Mouse (Mus musculus) embryonic facial prominence, embryonic 15.5 days (tissue): ENCODE results near the gene Mindy4. TPM values are rescaled to one million over a fixed set of nuclear protein-coding genes. Genes with fewer than 3 reads are reported as not detected.

ENCODE experiments used
- ATAC-seq: fragments of 200-750 bp; cut with Nextera tagmentation; 2 replicates; pipeline ENCODE4 v1.8.0; 2017; ENCODE audit warnings: low read depth, moderate TSS enrichment; ENCODE audit not compliant: insufficient number of reproducible peaks, low FRiP score, low TSS enrichment
- H3K27ac ChIP-seq: fragments of 300-500 bp; sonication (generic); replicated peaks from 2 replicates; pipeline ENCODE4 v1.5.1; 2015; ENCODE audit warnings: mild to moderate bottlenecking, inconsistent platforms
- H3K27me3 ChIP-seq: fragments of 300-500 bp; sonication (generic); 2 replicates; pipeline ENCODE4 v1.6.1; 2015; ENCODE audit warnings: inconsistent platforms
- H3K36me3 ChIP-seq: fragments of 300-500 bp; sonication (generic); 2 replicates; pipeline ENCODE4 v1.6.1; 2015; ENCODE audit warnings: mild to moderate bottlenecking, inconsistent platforms
- H3K4me1 ChIP-seq: fragments of 300-500 bp; sonication (generic); 2 replicates; pipeline ENCODE4 v1.6.1; 2015; ENCODE audit warnings: inconsistent platforms
- H3K4me2 ChIP-seq: fragments of 300-500 bp; sonication (generic); replicated peaks from 2 replicates; pipeline ENCODE4 v1.6.1; 2015; ENCODE audit warnings: mild to moderate bottlenecking, inconsistent platforms
- H3K4me3 ChIP-seq: fragments of 300-500 bp; sonication (generic); replicated peaks from 2 replicates; pipeline ENCODE4 v1.5.1; 2015; ENCODE audit warnings: mild to moderate bottlenecking, inconsistent platforms
- H3K9ac ChIP-seq: fragments of 300-500 bp; sonication (generic); 2 replicates; pipeline ENCODE4 v1.6.1; 2015; ENCODE audit warnings: inconsistent platforms
- H3K9me3 ChIP-seq: fragments of 300-500 bp; sonication (generic); replicated peaks from 2 replicates; pipeline ENCODE4 v1.6.1; 2016; ENCODE audit warnings: inconsistent platforms
- WGBS: fragments of 180-500 bp; shearing (Covaris S2); methylation state at CpG from one replicate; pipeline ENCODE4 v1.1.7; 2015; 5-methylcytosine and 5-hydroxymethylcytosine counted together
- polyA plus RNA-seq: library from polyadenylated mRNA; unstranded; fragments of >200 nt; fragmentation: Nextera tagmentation; extraction: Ambion mirVana; gene quantifications from 2 replicates; pipeline ENCODE4 v1.2.1, GENCODE M21; 2015

Mindy4 gene
- polyA plus RNA-seq, 1 experiment from 2014 or later = 21.4 TPM

DNA sequence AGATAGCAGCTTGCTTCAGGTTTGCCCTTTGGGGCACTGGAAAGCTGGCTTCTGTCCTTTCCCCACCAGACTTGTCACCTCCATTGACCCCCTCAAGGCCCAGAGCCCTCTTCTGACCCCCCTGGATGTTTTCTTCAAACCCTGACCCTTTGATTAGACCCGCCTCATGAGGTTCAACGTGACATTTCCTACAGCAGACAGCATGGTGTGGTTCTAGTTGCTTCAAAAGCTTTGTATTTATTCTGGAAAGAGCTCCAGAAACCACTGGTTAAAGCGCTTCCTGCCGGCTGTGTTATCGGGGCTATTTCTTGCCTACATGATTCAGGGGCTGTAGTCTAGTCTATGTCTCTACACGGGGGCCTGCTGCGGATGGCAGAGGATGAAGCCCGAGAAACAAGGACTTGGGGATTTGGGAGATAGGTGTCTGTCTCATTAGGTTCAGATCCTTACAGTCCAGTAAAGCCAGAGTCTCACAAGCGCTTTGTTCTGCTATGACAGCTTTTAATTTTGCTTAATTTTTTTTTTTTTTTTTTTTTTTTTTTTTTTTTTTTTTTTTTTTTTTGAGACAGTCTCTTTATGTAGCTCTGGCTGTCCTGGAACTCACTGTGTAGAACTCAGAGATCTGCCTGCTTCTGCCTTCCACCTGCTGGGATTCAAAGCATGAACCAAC lies 37.5 kb downstream of the Mindy4 start:
- 0 out of 2 replicates have a peak, but pooled peaks cover 15% of the 10 kb centered on the region for H3K36me3 ChIP-seq
- H3K27me3 ChIP-seq = no peaks in the 10 kb centered on the region
- H3K4me1 ChIP-seq = peaks cover 7% of the 10 kb centered on the region
- WGBS = 85% methylated on average over 9 of the region's 9 CpGs
- no peak overlapping the region for H3K27ac ChIP-seq
- no peak overlapping the region for H3K9ac ChIP-seq
- no peaks in the 10 kb centered on the region for H3K9me3 ChIP-seq
- no peak overlapping the region for H3K4me2 ChIP-seq
- H3K4me3 ChIP-seq = no peak overlapping the region
- no peak for ATAC-seq

DNA sequence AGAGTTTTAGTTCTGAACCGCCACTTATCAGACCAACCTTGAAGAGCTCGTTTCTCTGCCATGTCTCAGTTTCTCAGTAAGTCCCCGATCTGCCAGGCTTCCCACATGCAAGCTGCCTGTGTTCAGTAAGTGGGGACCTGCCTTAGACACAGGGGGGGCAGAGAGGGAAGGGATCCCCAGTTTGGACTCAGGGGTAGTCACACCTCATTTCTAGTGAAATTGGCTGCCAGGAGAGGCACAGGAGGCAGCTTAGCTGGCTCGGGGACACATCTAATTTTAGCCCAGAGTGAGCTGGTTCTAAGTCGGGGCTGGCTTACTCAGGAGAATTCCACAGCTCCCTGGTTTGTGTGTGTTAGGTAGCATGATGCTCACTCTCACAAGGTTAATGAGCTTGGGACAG lies 38.3 kb downstream of the Mindy4 start:
- H3K9me3 ChIP-seq = no peaks in the 10 kb centered on the region
- 0 out of 2 replicates have a peak, but pooled peaks cover 15% of the 10 kb centered on the region for H3K36me3 ChIP-seq
- H3K27me3 ChIP-seq = no peaks in the 10 kb centered on the region
- no peak for ATAC-seq
- 48% methylated on average over 5 of the region's 5 CpGs for WGBS
- H3K4me3 ChIP-seq = no peak overlapping the region
- 0 out of 2 replicates have a peak overlapping the region, but pooled peaks have one; percentile 44 for H3K27ac ChIP-seq
- H3K4me2 ChIP-seq = no peak overlapping the region
- no peak overlapping the region for H3K9ac ChIP-seq
- peaks cover 7% of the 10 kb centered on the region for H3K4me1 ChIP-seq

DNA sequence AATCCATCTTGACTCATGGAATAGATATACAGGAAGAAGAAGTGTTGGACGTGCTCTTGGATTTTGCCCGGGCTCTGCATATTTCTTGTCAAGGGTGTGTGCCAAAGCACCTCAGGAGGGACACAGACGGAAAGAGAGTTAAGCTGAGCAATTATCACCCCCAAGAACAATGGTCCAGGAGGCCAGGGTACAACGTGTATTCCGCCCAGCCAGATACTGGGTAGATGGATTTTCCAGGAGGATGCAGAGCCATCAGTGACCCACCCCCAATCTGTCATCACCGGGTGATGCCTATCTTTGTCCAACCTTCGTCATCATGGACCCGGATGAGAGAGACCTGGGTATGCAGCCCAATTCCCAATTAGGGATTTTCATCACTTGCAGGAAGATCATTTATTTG lies 42.5 kb downstream of the Mindy4 start:
- 81% methylated on average over 8 of the region's 8 CpGs for WGBS

DNA sequence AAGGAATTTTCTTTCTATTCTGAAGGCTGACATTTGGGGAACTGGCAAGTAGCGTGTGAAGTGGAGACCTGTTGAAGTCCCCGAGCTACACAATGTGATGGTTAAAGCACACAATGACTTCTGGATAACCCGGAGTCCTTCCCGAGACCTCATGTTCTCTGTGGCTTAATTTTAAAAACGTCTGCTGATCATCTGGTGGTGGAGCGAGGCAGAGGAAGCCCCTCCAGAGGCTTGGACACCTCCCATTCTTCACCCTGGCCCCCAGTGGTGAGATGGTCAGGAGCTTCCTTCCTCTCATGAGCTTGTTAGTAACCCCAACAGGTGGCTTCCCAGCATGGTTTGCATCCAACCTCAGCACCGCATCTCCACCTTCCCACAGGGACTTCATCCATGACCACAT lies 43.3 kb downstream of the Mindy4 start:
- H3K9me3 ChIP-seq = no peaks in the 10 kb centered on the region
- 82% methylated on average over 7 of the region's 7 CpGs for WGBS
- no peak overlapping the region for H3K27ac ChIP-seq
- H3K36me3 ChIP-seq = 0 out of 2 replicates have a peak, but pooled peaks cover 15% of the 10 kb centered on the region
- no peaks in the 10 kb centered on the region for H3K27me3 ChIP-seq
- peaks cover 16% of the 10 kb centered on the region for H3K4me1 ChIP-seq
- no peak for ATAC-seq
- no peak overlapping the region for H3K9ac ChIP-seq
- H3K4me2 ChIP-seq = no peak overlapping the region
- no peak overlapping the region for H3K4me3 ChIP-seq

More for the DNA sequence above, 42.5 kb downstream of the Mindy4 start:
- 0 out of 2 replicates have a peak, but pooled peaks cover 15% of the 10 kb centered on the region for H3K36me3 ChIP-seq
- no peak overlapping the region for H3K4me2 ChIP-seq
- H3K4me1 ChIP-seq = peaks cover 14% of the 10 kb centered on the region
- ATAC-seq = no peak
- H3K9ac ChIP-seq = no peak overlapping the region
- H3K27me3 ChIP-seq = no peaks in the 10 kb centered on the region
- H3K9me3 ChIP-seq = no peaks in the 10 kb centered on the region
- H3K27ac ChIP-seq = no peak overlapping the region
- H3K4me3 ChIP-seq = no peak overlapping the region

DNA sequence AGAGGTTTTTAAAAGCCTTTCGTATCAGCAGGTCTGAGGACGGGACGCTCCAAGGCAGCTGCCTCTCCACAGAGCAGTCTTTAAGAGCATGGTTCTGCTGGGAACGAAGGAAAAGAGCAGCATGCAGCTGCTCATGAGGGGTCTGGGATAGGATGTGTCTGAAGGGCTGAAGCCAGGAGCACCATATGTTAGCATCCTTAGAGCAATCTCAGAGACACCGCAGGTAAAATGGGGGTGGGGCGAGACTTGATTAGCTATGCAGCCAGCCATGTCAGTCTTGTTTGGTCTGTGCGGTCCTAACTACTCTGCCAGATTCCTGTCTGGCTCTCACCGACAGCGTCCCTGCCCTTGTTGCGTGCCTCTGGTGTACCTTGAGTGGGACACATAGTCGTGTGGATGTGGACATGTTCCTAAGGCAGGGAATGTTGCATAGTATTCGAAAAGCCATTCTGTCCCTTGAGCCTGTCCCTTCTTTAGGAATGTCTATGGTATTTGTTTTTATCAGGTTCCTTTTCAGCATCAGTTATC lies 43.8 kb downstream of the Mindy4 start:
- 0 out of 2 replicates have a peak, but pooled peaks cover 15% of the 10 kb centered on the region for H3K36me3 ChIP-seq
- H3K9me3 ChIP-seq = no peaks in the 10 kb centered on the region
- no peak overlapping the region for H3K27ac ChIP-seq
- no peak overlapping the region for H3K4me3 ChIP-seq
- no peak for ATAC-seq
- no peaks in the 10 kb centered on the region for H3K27me3 ChIP-seq
- H3K4me1 ChIP-seq = peaks cover 12% of the 10 kb centered on the region
- no peak overlapping the region for H3K4me2 ChIP-seq
- H3K9ac ChIP-seq = no peak overlapping the region
- 88% methylated on average over 12 of the region's 12 CpGs for WGBS

DNA sequence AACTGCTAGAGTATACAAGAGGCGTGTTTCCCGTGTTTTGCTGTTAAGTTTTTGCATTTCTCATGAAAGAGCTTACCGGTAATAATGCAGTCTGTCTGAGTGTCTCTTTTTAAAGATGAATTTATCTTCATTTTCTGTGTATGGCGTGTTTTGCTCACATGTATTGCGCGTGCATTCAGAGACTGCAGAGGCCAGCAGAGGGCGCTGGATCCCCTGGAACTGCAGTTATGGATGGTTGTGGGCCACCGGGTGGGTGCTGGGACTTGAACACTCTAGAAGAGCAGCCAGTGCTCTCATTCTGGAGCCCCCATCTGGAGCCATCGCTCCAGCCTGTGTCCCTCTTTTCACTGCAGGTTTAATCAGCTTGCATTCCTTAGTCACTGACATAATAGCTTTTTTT lies 46.1 kb downstream of the Mindy4 start:
- peaks cover 12% of the 10 kb centered on the region for H3K4me1 ChIP-seq
- H3K27ac ChIP-seq = peak overlapping the region; percentile 67
- 0 out of 2 replicates have a peak, but pooled peaks cover 4% of the 10 kb centered on the region for H3K36me3 ChIP-seq
- no peak overlapping the region for H3K4me2 ChIP-seq
- H3K9me3 ChIP-seq = no peaks in the 10 kb centered on the region
- 87% methylated on average over 9 of the region's 9 CpGs for WGBS
- H3K9ac ChIP-seq = no peak overlapping the region
- H3K27me3 ChIP-seq = no peaks in the 10 kb centered on the region
- no peak for ATAC-seq
- H3K4me3 ChIP-seq = no peak overlapping the region

DNA sequence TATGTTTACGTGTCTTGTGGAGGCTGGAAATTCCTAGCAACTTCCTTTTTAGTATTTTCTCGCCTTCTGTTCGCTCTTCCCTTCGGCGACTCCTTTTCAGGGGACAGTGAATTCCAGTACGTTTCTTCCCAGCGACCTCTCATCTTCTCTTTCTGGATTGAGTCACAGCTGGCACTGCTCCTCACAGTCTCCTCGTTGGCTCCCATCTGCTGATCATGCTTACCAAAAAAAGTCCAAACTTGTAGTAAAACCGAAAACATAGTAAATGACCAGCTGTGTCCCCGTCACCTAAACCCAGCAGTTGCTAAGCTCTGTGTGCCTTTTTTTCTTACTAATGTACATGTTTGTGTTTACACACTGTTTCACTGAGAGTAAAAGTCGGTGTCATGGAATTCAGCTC lies 47.6 kb downstream of the Mindy4 start:
- no peak overlapping the region; the same call in 1 of the 2 replicates for H3K27ac ChIP-seq
- peaks cover 16% of the 10 kb centered on the region for H3K4me1 ChIP-seq
- 59% methylated on average over 11 of the region's 11 CpGs for WGBS
- H3K9me3 ChIP-seq = no peaks in the 10 kb centered on the region
- H3K36me3 ChIP-seq = no peaks in the 10 kb centered on the region
- H3K27me3 ChIP-seq = no peaks in the 10 kb centered on the region
- no peak for ATAC-seq
- no peak overlapping the region for H3K4me2 ChIP-seq
- no peak overlapping the region for H3K4me3 ChIP-seq
- H3K9ac ChIP-seq = no peak overlapping the region

DNA sequence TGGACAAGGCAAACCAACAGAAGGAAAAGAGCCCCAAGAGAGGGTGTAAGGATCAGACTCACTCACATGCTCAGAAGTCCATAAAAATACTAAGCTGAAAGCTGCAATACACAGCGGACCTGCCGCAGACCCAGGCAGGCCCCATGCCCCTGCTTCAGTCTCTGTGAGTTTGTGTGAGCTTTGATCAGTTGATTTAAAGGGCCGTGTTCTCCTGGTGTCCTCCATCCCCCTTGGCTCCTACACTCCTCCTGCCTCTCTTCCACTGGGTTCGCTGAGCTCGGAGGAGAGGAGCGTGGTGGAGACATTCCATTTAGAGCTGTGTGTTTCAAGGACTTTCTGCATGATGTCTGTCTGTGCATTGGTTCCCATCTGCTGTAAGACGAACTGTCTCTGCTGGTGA lies 48.4 kb downstream of the Mindy4 start:
- no peak overlapping the region for H3K4me3 ChIP-seq
- H3K36me3 ChIP-seq = no peaks in the 10 kb centered on the region
- H3K9me3 ChIP-seq = no peaks in the 10 kb centered on the region
- 0 out of 2 replicates have a peak overlapping the region, but pooled peaks have one; percentile 31 for H3K27ac ChIP-seq
- no peak for ATAC-seq
- no peak overlapping the region for H3K4me2 ChIP-seq
- WGBS = 67% methylated on average over 7 of the region's 7 CpGs
- H3K27me3 ChIP-seq = no peaks in the 10 kb centered on the region
- peaks cover 23% of the 10 kb centered on the region for H3K4me1 ChIP-seq
- no peak overlapping the region for H3K9ac ChIP-seq

DNA sequence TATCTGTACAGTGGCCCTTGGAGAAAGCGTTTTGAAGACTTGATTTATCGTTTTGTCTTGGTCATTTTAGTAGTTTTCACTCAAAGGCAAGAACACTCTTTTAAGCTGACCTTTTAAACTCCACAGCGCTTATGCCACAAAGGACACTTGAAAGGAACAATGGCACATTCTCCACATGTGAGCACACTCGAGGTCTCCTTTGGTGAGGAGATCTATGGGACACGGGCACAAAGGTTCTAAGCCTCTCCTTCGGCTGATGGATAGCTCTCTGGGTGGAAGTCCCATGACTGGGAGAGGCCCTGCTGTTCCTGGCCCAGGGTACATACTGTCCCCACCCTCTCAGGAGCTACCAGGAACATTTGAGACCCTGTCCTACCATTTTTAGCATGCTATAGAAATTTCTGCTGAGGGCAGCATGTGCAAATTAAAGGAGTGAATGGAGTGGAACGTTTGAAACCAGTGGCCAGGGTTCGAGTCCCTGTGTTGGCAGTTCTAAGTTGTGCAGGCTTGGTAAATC lies 49.6 kb downstream of the Mindy4 start:
- no peaks in the 10 kb centered on the region for H3K36me3 ChIP-seq
- no peaks in the 10 kb centered on the region for H3K9me3 ChIP-seq
- H3K9ac ChIP-seq = no peak overlapping the region
- no peak for ATAC-seq
- no peak overlapping the region for H3K4me2 ChIP-seq
- H3K4me1 ChIP-seq = peaks cover 33% of the 10 kb centered on the region
- H3K4me3 ChIP-seq = no peak overlapping the region
- H3K27ac ChIP-seq = no peak overlapping the region
- WGBS = 84% methylated on average over 8 of the region's 8 CpGs
- no peaks in the 10 kb centered on the region for H3K27me3 ChIP-seq

DNA sequence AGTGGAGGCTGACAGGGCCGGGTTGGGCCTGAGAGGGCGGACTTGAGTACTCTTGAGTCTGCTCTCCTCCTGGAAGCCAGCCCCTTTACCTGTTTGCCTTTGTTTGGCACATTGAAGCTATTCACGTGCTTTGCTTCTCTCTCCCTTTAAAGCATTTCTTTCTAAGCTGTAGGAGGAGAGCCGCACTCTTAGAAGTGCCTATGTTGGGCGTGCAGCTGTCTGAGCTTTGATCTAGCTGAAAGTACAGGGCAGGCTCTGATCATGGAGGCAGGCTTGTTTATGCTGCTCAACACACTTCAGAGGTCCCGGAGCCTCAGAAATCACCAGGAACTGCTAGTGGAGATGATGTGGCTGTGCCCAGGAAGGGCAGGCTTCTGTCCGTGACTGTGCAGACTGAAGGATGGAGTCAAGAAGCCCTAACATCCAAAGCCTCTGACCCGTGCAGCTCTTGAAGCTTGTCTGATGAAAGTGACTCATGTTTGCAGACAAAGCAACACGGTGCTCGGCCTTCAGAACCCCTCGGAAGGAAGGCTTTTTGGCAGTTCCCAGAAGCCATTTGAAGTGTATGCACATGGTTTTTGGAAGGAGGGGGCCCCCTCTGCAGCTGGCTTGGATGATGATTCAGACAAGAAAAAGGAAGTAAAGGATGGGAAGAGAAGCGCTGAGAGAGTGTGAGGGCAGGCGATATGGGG lies 53.5 kb downstream of the Mindy4 start:
- ATAC-seq = no peak
- 53% methylated on average over 13 of the region's 13 CpGs for WGBS

DNA sequence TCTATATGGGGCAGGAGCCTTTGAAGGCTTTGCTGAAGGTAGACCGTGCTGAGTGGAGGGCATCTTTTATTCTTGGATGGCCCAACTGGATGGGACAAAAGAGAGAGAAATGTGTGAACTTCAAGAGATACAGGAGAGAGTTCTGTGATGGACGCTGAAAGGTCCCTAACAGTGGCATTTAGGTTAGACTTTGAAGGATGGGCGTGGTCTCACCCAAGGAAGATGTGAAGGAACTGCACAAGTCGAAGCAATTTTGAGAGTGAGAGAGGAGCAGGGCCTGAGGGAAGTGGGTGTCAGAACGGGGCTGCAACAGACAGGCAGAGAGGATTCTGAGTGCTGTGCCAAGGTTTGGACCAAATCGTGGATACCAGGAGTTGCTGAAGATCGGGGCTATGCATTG lies 54.1 kb downstream of the Mindy4 start:
- H3K4me3 ChIP-seq = no peak overlapping the region
- no peak overlapping the region for H3K4me2 ChIP-seq
- no peaks in the 10 kb centered on the region for H3K27me3 ChIP-seq
- H3K9ac ChIP-seq = no peak overlapping the region
- H3K9me3 ChIP-seq = no peaks in the 10 kb centered on the region
- WGBS = 80% methylated on average over 7 of the region's 7 CpGs
- no peaks in the 10 kb centered on the region for H3K36me3 ChIP-seq
- no peak for ATAC-seq
- 0 out of 2 replicates have a peak overlapping the region, but pooled peaks have one; percentile 44 for H3K27ac ChIP-seq
- peaks cover 53% of the 10 kb centered on the region for H3K4me1 ChIP-seq

More for the DNA sequence above, 53.5 kb downstream of the Mindy4 start:
- H3K27ac ChIP-seq = peak overlapping the region; percentile 44
- H3K36me3 ChIP-seq = no peaks in the 10 kb centered on the region
- H3K4me3 ChIP-seq = no peak overlapping the region
- H3K4me2 ChIP-seq = no peak overlapping the region
- no peak overlapping the region for H3K9ac ChIP-seq
- H3K9me3 ChIP-seq = no peaks in the 10 kb centered on the region
- peaks cover 53% of the 10 kb centered on the region for H3K4me1 ChIP-seq
- H3K27me3 ChIP-seq = no peaks in the 10 kb centered on the region
